9 mouse cellular contexts compared by ENCODE assay signal in the genomic region with DNA sequence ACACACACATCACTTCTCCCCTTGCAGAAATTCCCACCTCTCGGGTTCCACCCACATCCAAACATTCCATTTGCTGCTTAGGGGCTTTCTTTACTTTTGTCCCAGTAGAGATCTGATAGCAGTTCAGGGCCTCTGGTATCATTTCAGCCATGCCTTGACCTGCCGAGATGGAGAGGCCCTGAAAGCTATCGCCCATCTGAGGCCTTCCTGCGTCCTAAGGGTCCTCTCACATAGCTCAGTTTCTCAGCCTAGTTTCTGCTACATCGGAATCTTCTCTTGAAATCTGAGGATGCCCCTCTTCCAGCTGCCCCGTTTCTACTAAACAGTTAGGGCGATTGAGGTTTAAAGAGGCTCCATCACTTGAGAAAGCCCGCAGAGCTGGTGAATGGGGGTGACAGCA. TPM values are rescaled to one million over a fixed set of nuclear protein-coding genes. Genes with fewer than 3 reads are reported as not detected.
A peak's percentile ranks its signal among the peaks of the same experiment; 100 is the strongest.
DNase-seq lines count a peak whose midpoint lies in the region; ATAC-seq lines count a peak whose summit lies in the region.
"Had no signal": no experiment of that assay in that cellular context is flagged by ENCODE, and none has a peak within 500 bp of the region (broad histone marks: within the 10 kb centered on the region; RNA-seq: fewer than 3 reads in every experiment).

No protein-coding gene starts in this region.

- peaks cover 74% of the 10 kb centered on the region for H3K4me1 ChIP-seq in limb, embryonic 15.5 days
- peaks cover 62% of the 10 kb centered on the region for H3K4me1 ChIP-seq in stomach, embryonic 16.5 days (ENCODE audit: control insufficient read depth, insufficient read depth, low read length)

- H3K4me3 ChIP-seq in limb, embryonic 15.5 days, result peak overlapping the region; percentile 57
- H3K4me3 ChIP-seq in stomach, embryonic 16.5 days (replicated peaks; ENCODE audit: low read length), result peak overlapping the region; percentile 54

- H3K27me3 ChIP-seq in limb, embryonic 15.5 days, result no peaks in the 10 kb centered on the region
- H3K27me3 ChIP-seq in stomach, embryonic 16.5 days (ENCODE audit: control insufficient read depth, insufficient read depth, low read length), result no peaks in the 10 kb centered on the region

- no peak for ATAC-seq in limb, embryonic 15.5 days (ENCODE audit: insufficient number of reproducible peaks, low FRiP score, low TSS enrichment, low read depth)
- ATAC-seq in stomach, embryonic 16.5 days (ENCODE audit: insufficient read depth, low FRiP score), result no peak

- 0 out of 2 replicates have a peak overlapping the region, but pooled peaks have one; percentile 7 for H3K9ac ChIP-seq in limb, embryonic 15.5 days
- H3K9ac ChIP-seq in stomach, embryonic 16.5 days (ENCODE audit: low read length), result peak overlapping the region; percentile 71

- H3K27ac ChIP-seq in limb, embryonic 15.5 days, result no peak overlapping the region
- no peak overlapping the region for H3K27ac ChIP-seq in stomach, embryonic 16.5 days (ENCODE audit: low read length)

- no peaks in the 10 kb centered on the region for H3K9me3 ChIP-seq in limb, embryonic 15.5 days
- no peaks in the 10 kb centered on the region for H3K9me3 ChIP-seq in stomach, embryonic 16.5 days (replicated peaks; ENCODE audit: control insufficient read depth, low read length)

- H3K4me2 ChIP-seq in limb, embryonic 15.5 days, result peak overlapping the region; percentile 98
- peak overlapping the region; percentile 85 for H3K4me2 ChIP-seq in stomach, embryonic 16.5 days (ENCODE audit: low read depth, low read length)

- peak; percentile 23 for DNase-seq in cerebellum, adult 9-11 months
- DNase-seq in cerebellum, postnatal 4 days (ENCODE audit: low spot score in 2 of 2), result no peak
- peak; percentile 2 for DNase-seq in thymus, postnatal 0 days (ENCODE audit: low spot score)
- no peak for DNase-seq in thymus, postnatal 36 days
- no peak for DNase-seq in gastrocnemius, postnatal 4 days (ENCODE audit: low spot score in 2 of 2)
- DNase-seq in spleen, adult 18-20 months, result no peak

- peaks cover 11% of the 10 kb centered on the region for H3K36me3 ChIP-seq in limb, embryonic 15.5 days
- no peaks in the 10 kb centered on the region for H3K36me3 ChIP-seq in stomach, embryonic 16.5 days (ENCODE audit: control insufficient read depth, insufficient read depth, low read length)

- WGBS in limb, embryonic 15.5 days, result 56% methylated on average over 8 of the region's 8 CpGs
- WGBS in stomach, embryonic 16.5 days, result 45% methylated on average over 8 of the region's 8 CpGs

RNA-seq across cellular contexts. Expression of gene Slc29a1, which starts 5.2 kb away (rescaled TPM):
- 243 and 252 TPM in 2 replicates for polyA plus RNA-seq in thymus, postnatal 0 days (2015; fragmentation: Nextera tagmentation; extraction: Ambion mirVana)
- polyA plus RNA-seq in limb, embryonic 15.5 days (2015; fragmentation: Nextera tagmentation; extraction: Ambion mirVana), result 120 and 140 TPM in 2 replicates
- 85.3 and 90.0 TPM in 2 replicates for polyA plus RNA-seq in stomach, embryonic 16.5 days (2015; fragmentation: Nextera tagmentation; extraction: Ambion mirVana)
- total RNA-seq in gastrocnemius, postnatal 4 days (2021), result 100 to 1,000 TPM; 148 to 166 TPM

RNA-seq across cellular contexts. Expression of gene Mymx, which starts 7.7 kb away (rescaled TPM):
- polyA plus RNA-seq in thymus, postnatal 0 days (2015; fragmentation: Nextera tagmentation; extraction: Ambion mirVana), result 1.5 and 1.7 TPM in 2 replicates
- 22.9 and 39.7 TPM in 2 replicates for polyA plus RNA-seq in limb, embryonic 15.5 days (2015; fragmentation: Nextera tagmentation; extraction: Ambion mirVana)
- polyA plus RNA-seq in stomach, embryonic 16.5 days (2015; fragmentation: Nextera tagmentation; extraction: Ambion mirVana), result 0.67 and 3.5 TPM in 2 replicates
- 10 to 100 TPM; 42.8 to 44.3 TPM for total RNA-seq in gastrocnemius, postnatal 4 days (2021)
- total RNA-seq: left cerebral cortex, postnatal 25 days had no signal

RNA-seq across cellular contexts. Expression of gene Hsp90ab1, which starts 21.1 kb away (rescaled TPM):
- 1,223 and 1,279 TPM in 2 replicates for polyA plus RNA-seq in thymus, postnatal 0 days (2015; fragmentation: Nextera tagmentation; extraction: Ambion mirVana)
- polyA plus RNA-seq in limb, embryonic 15.5 days (2015; fragmentation: Nextera tagmentation; extraction: Ambion mirVana), result 1,467 and 1,497 TPM in 2 replicates
- 1,400 and 1,468 TPM in 2 replicates for polyA plus RNA-seq in stomach, embryonic 16.5 days (2015; fragmentation: Nextera tagmentation; extraction: Ambion mirVana)
- 1,000 to 10,000 TPM; 1,179 to 1,260 TPM for total RNA-seq in gastrocnemius, postnatal 4 days (2021)

RNA-seq across cellular contexts. Expression of gene Slc35b2, which starts 30.5 kb away (rescaled TPM):
- polyA plus RNA-seq in thymus, postnatal 0 days (2015; fragmentation: Nextera tagmentation; extraction: Ambion mirVana), result 95.8 and 96.9 TPM in 2 replicates
- 139 and 142 TPM in 2 replicates for polyA plus RNA-seq in limb, embryonic 15.5 days (2015; fragmentation: Nextera tagmentation; extraction: Ambion mirVana)
- 115 and 117 TPM in 2 replicates for polyA plus RNA-seq in stomach, embryonic 16.5 days (2015; fragmentation: Nextera tagmentation; extraction: Ambion mirVana)
- 10 to 100 TPM; 44.4 to 52.7 TPM for total RNA-seq in gastrocnemius, postnatal 4 days (2021)

RNA-seq across cellular contexts. Expression of gene Nfkbie, which starts 38.7 kb away (rescaled TPM):
- 70.4 and 80.2 TPM in 2 replicates for polyA plus RNA-seq in thymus, postnatal 0 days (2015; fragmentation: Nextera tagmentation; extraction: Ambion mirVana)
- polyA plus RNA-seq in limb, embryonic 15.5 days (2015; fragmentation: Nextera tagmentation; extraction: Ambion mirVana), result 5.9 and 6.1 TPM in 2 replicates
- polyA plus RNA-seq in stomach, embryonic 16.5 days (2015; fragmentation: Nextera tagmentation; extraction: Ambion mirVana), result 4.2 and 4.4 TPM in 2 replicates
- total RNA-seq in gastrocnemius, postnatal 4 days (2021), result 1 to 10 TPM; 3.2 TPM

Comparison
In these comparisons a context has a peak if more than half of its experiments do, and no peak if none do; other contexts are left out.
1. DNase-seq: peak in cerebellum, adult 9-11 months (single experiment) and thymus, postnatal 0 days (single experiment); none in cerebellum, postnatal 4 days (0 of 2), thymus, postnatal 36 days (0 of 2), gastrocnemius, postnatal 4 days (0 of 2) and spleen, adult 18-20 months (0 of 2).